Mouse (Mus musculus) forebrain, embryonic 13.5 days (tissue): ENCODE data around the gene Dnajc28. TPM values are rescaled to one million over a fixed set of nuclear protein-coding genes. Genes with fewer than 3 reads are reported as not detected.

Experiments
- ATAC-seq: fragments of 200-750 bp; cut with Nextera tagmentation; 2 replicates; pipeline ENCODE4 v1.8.0; 2017
- H3K27ac ChIP-seq: fragments of 300-500 bp; sonication (generic); 2 replicates; pipeline ENCODE4 v1.5.1; 2015; ENCODE audit warnings: inconsistent platforms, mild to moderate bottlenecking, moderate library complexity
- H3K27me3 ChIP-seq: fragments of 300-500 bp; sonication (generic); 2 replicates; pipeline ENCODE4 v1.6.1; 2015; ENCODE audit warnings: mild to moderate bottlenecking, inconsistent platforms
- H3K36me3 ChIP-seq: fragments of 300-500 bp; sonication (generic); 2 replicates; pipeline ENCODE4 v1.6.1; 2015; ENCODE audit warnings: mild to moderate bottlenecking, inconsistent platforms; ENCODE audit not compliant: poor library complexity, severe bottlenecking
- H3K4me1 ChIP-seq: fragments of 300-500 bp; sonication (generic); 2 replicates; pipeline ENCODE4 v1.6.1; 2015; ENCODE audit warnings: inconsistent platforms
- H3K4me2 ChIP-seq: fragments of 300-500 bp; sonication (generic); 2 replicates; pipeline ENCODE4 v1.6.1; 2015; ENCODE audit warnings: inconsistent platforms, mild to moderate bottlenecking, moderate library complexity
- H3K4me3 ChIP-seq: fragments of 300-500 bp; sonication (generic); 2 replicates; pipeline ENCODE4 v1.5.1; 2015; ENCODE audit warnings: mild to moderate bottlenecking, inconsistent platforms
- H3K9ac ChIP-seq: fragments of 300-500 bp; sonication (generic); 2 replicates; pipeline ENCODE4 v1.6.1; 2015; ENCODE audit warnings: mild to moderate bottlenecking, inconsistent platforms
- H3K9me3 ChIP-seq: fragments of 300-500 bp; sonication (generic); replicated peaks from 2 replicates; pipeline ENCODE4 v1.6.1; 2016; ENCODE audit warnings: inconsistent platforms
- WGBS: fragments of 180-500 bp; shearing (Covaris S2); methylation state at CpG from one replicate; pipeline ENCODE4 v1.1.7; 2015; 5-methylcytosine and 5-hydroxymethylcytosine counted together
- polyA plus RNA-seq: library from polyadenylated mRNA; unstranded; fragments of >200 nt; fragmentation: Nextera tagmentation; extraction: Ambion mirVana; gene quantifications from 2 replicates; pipeline ENCODE4 v1.2.1, GENCODE M21; 2015

Gene Dnajc28
- 7.4 and 7.9 TPM in 2 replicates for polyA plus RNA-seq

GRCm38 (mm10) chr16:91618511-91619501 lies at the start of gene Dnajc28:
Gene Dnajc28 (minus strand): TSS chr16:91619026.
- Histone ChIP-seq H3K4me2 (peak within 1 kb of the TSS; percentile 70), H3K27ac (no peak within 1 kb of the TSS), H3K36me3 (peaks cover 41% of the 10 kb centered on the region), H3K4me3 (peak within 1 kb of the TSS; percentile 65), H3K4me1 (peaks cover 8% of the 10 kb centered on the region; the same call in 1 of the 2 replicates), H3K9me3 (no peaks in the 10 kb centered on the region), H3K9ac (peak within 1 kb of the TSS; percentile 78), H3K27me3 (no peaks in the 10 kb centered on the region)
- 10% methylated on average over 39 of the region's 39 CpGs for WGBS
- peak; percentile 97 for ATAC-seq

GRCm38 (mm10) chr16:91663795-91664194 lies 45.0 kb upstream of the Dnajc28 start:
- Histone ChIP-seq H3K27me3 (no peaks in the 10 kb centered on the region), H3K4me3 (no peak overlapping the region), H3K9ac (no peak overlapping the region), H3K9me3 (no peaks in the 10 kb centered on the region), H3K36me3 (peaks cover 88% of the 10 kb centered on the region), H3K4me2 (no peak overlapping the region), H3K4me1 (peaks cover 7% of the 10 kb centered on the region), H3K27ac (no peak overlapping the region)
- no peak for ATAC-seq
- WGBS = 94% methylated on average over 3 of the region's 3 CpGs

- no peak for ATAC-seq
- H3K4me3 ChIP-seq = no peak overlapping the region
- peaks cover 7% of the 10 kb centered on the region for H3K4me1 ChIP-seq
- H3K9me3 ChIP-seq = no peaks in the 10 kb centered on the region
- H3K4me2 ChIP-seq = no peak overlapping the region
- H3K27me3 ChIP-seq = no peaks in the 10 kb centered on the region
- no peak overlapping the region for H3K27ac ChIP-seq
- H3K36me3 ChIP-seq = peaks cover 93% of the 10 kb centered on the region
- no peak overlapping the region for H3K9ac ChIP-seq
- 94% methylated on average over 16 of the region's 16 CpGs for WGBS
Measured at GRCm38 (mm10) chr16:91662336-91662735, 43.5 kb upstream of the Dnajc28 start.

- no peak overlapping the region for H3K4me3 ChIP-seq
- H3K36me3 ChIP-seq = peaks cover 93% of the 10 kb centered on the region
- no peak overlapping the region for H3K9ac ChIP-seq
- no peaks in the 10 kb centered on the region for H3K27me3 ChIP-seq
- no peak overlapping the region for H3K27ac ChIP-seq
- H3K4me1 ChIP-seq = peaks cover 7% of the 10 kb centered on the region
- H3K4me2 ChIP-seq = no peak overlapping the region
- H3K9me3 ChIP-seq = no peaks in the 10 kb centered on the region
- ATAC-seq = no peak
- 17% methylated on average over 1 of the region's 1 CpGs for WGBS
Measured at GRCm38 (mm10) chr16:91661397-91661796, 42.6 kb upstream of the Dnajc28 start.

GRCm38 (mm10) chr16:91659798-91660197 lies 41.0 kb upstream of the Dnajc28 start:
- 97% methylated on average over 20 of the region's 20 CpGs for WGBS

DNA sequence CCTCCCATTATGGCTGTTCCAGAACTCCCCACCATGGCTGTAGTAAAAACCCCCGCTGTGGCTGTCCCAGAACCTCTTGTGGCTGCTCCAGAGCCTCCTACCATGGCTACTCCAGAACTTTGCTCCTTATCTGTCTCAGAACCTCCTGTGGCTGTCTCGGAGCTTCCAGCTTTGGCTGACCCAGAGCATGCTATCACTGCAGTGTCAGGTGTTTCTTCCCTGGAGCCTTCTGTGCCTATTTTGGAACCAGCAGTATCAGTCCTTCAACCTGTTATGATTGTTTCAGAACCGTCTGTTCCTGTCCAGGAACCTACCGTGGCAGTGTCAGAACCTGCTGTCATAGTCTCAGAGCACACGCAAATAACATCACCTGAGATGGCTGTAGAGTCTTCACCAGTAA lies 39.6 kb upstream of the Dnajc28 start:
- H3K4me2 ChIP-seq = no peak overlapping the region
- WGBS = 94% methylated on average over 5 of the region's 5 CpGs
- no peak overlapping the region for H3K9ac ChIP-seq
- ATAC-seq = no peak
- H3K4me3 ChIP-seq = no peak overlapping the region
- no peak overlapping the region for H3K27ac ChIP-seq
- no peaks in the 10 kb centered on the region for H3K9me3 ChIP-seq
- no peaks in the 10 kb centered on the region for H3K27me3 ChIP-seq
- H3K36me3 ChIP-seq = peaks cover 93% of the 10 kb centered on the region
- H3K4me1 ChIP-seq = peaks cover 7% of the 10 kb centered on the region

More at GRCm38 (mm10) chr16:91659798-91660197, 41.0 kb upstream of the Dnajc28 start:
- Histone ChIP-seq H3K27ac (no peak overlapping the region), H3K4me3 (no peak overlapping the region), H3K27me3 (no peaks in the 10 kb centered on the region), H3K4me1 (peaks cover 7% of the 10 kb centered on the region), H3K4me2 (no peak overlapping the region), H3K9ac (no peak overlapping the region), H3K9me3 (no peaks in the 10 kb centered on the region), H3K36me3 (peaks cover 93% of the 10 kb centered on the region)
- no peak for ATAC-seq

- H3K27ac ChIP-seq = no peak overlapping the region
- peaks cover 11% of the 10 kb centered on the region for H3K4me1 ChIP-seq
- H3K9me3 ChIP-seq = no peaks in the 10 kb centered on the region
- H3K9ac ChIP-seq = no peak overlapping the region
- no peaks in the 10 kb centered on the region for H3K27me3 ChIP-seq
- H3K4me3 ChIP-seq = no peak overlapping the region
- no peak for ATAC-seq
- H3K4me2 ChIP-seq = no peak overlapping the region
- 98% methylated on average over 17 of the region's 17 CpGs for WGBS
- peaks cover 86% of the 10 kb centered on the region for H3K36me3 ChIP-seq
Measured at GRCm38 (mm10) chr16:91657285-91657684, 38.5 kb upstream of the Dnajc28 start.

- no peaks in the 10 kb centered on the region for H3K27me3 ChIP-seq
- no peak overlapping the region for H3K4me3 ChIP-seq
- no peak overlapping the region for H3K4me2 ChIP-seq
- peaks cover 81% of the 10 kb centered on the region for H3K36me3 ChIP-seq
- no peak overlapping the region for H3K9ac ChIP-seq
- 98% methylated on average over 9 of the region's 9 CpGs for WGBS
- no peak for ATAC-seq
- no peaks in the 10 kb centered on the region for H3K9me3 ChIP-seq
- H3K27ac ChIP-seq = no peak overlapping the region
- peaks cover 14% of the 10 kb centered on the region; the same call in 1 of the 2 replicates for H3K4me1 ChIP-seq
Measured at GRCm38 (mm10) chr16:91655285-91655684, 36.5 kb upstream of the Dnajc28 start.

GRCm38 (mm10) chr16:91652191-91652590 lies 33.4 kb upstream of the Dnajc28 start:
- no peaks in the 10 kb centered on the region for H3K9me3 ChIP-seq
- no peak overlapping the region for H3K4me2 ChIP-seq
- no peak overlapping the region for H3K9ac ChIP-seq
- ATAC-seq = no peak
- 87% methylated on average over 3 of the region's 3 CpGs for WGBS
- H3K27ac ChIP-seq = no peak overlapping the region
- no peak overlapping the region for H3K4me3 ChIP-seq
- H3K4me1 ChIP-seq = peaks cover 26% of the 10 kb centered on the region
- peaks cover 50% of the 10 kb centered on the region for H3K36me3 ChIP-seq
- H3K27me3 ChIP-seq = no peaks in the 10 kb centered on the region

GRCm38 (mm10) chr16:91649781-91650180 lies 31.0 kb upstream of the Dnajc28 start:
- ATAC-seq = no peak

GRCm38 (mm10) chr16:91649246-91649645 lies 30.4 kb upstream of the Dnajc28 start:
- Histone ChIP-seq H3K9ac (peak overlapping the region; percentile 47; the same call in 1 of the 2 replicates), H3K9me3 (no peaks in the 10 kb centered on the region), H3K27ac (no peak overlapping the region), H3K27me3 (no peaks in the 10 kb centered on the region), H3K4me3 (peak overlapping the region; percentile 80), H3K4me2 (peak overlapping the region; percentile 95), H3K36me3 (peaks cover 22% of the 10 kb centered on the region), H3K4me1 (peaks cover 37% of the 10 kb centered on the region)
- ATAC-seq = no peak
- WGBS = 61% methylated on average over 3 of the region's 3 CpGs

More at GRCm38 (mm10) chr16:91649781-91650180, 31.0 kb upstream of the Dnajc28 start:
- peak overlapping the region; percentile 42 for H3K4me2 ChIP-seq
- no peaks in the 10 kb centered on the region for H3K27me3 ChIP-seq
- no peak overlapping the region for H3K27ac ChIP-seq
- no peaks in the 10 kb centered on the region for H3K9me3 ChIP-seq
- no peak overlapping the region; the same call in 1 of the 2 replicates for H3K4me3 ChIP-seq
- H3K9ac ChIP-seq = no peak overlapping the region
- peaks cover 34% of the 10 kb centered on the region for H3K4me1 ChIP-seq
- peaks cover 26% of the 10 kb centered on the region for H3K36me3 ChIP-seq

DNA sequence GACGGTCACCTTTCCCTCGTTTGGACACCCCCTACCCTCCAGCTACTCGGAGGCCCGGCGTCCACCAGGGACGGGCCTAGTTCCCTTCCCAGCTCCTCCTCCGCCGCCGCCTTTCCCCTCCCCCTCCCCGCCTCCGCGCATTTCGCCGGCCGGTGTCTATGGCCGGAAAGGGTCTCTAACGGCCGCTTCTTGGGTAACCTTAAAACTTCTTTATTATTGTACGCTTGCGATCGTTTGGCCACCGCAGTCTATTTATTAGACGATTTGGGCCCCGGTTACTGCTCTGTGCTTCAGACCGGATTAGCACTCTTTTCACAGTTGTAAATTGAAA lies 29.4 kb upstream of the Dnajc28 start:
- Histone ChIP-seq H3K4me3 (peak overlapping the region; percentile 80), H3K4me1 (peaks cover 37% of the 10 kb centered on the region), H3K9me3 (no peaks in the 10 kb centered on the region), H3K36me3 (peaks cover 18% of the 10 kb centered on the region), H3K4me2 (peak overlapping the region; percentile 95), H3K27ac (peak overlapping the region; percentile 98), H3K27me3 (no peaks in the 10 kb centered on the region), H3K9ac (peak overlapping the region; percentile 89)
- ATAC-seq = peak; percentile 59
- WGBS = under 1% methylated on average over 25 of the region's 25 CpGs
